Mouse (Mus musculus) hindbrain, postnatal 0 days (tissue): Measurements from ENCODE around the gene Itih4. TPM values are rescaled to one million over a fixed set of nuclear protein-coding genes. Genes with fewer than 3 reads are reported as not detected.

Experiments
- ATAC-seq: fragments of 200-750 bp; cut with Nextera tagmentation; 2 replicates; pipeline ENCODE4 v1.8.0; 2017; ENCODE audit warnings: mild to moderate bottlenecking, moderate TSS enrichment, moderate library complexity
- DNase-seq: peaks from one replicate; pipeline ENCODE4 v3.0.0-alpha.2; 2015; ENCODE audit warnings: low spot score
- H3K27ac ChIP-seq: fragments of 300-500 bp; sonication (generic); 2 replicates; pipeline ENCODE4 v1.5.1; 2014; ENCODE audit warnings: mild to moderate bottlenecking
- H3K27me3 ChIP-seq: fragments of 300-500 bp; sonication (generic); 2 replicates; pipeline ENCODE4 v1.6.1; 2014; ENCODE audit warnings: low read length, mixed read lengths; ENCODE audit not compliant: insufficient read depth
- H3K36me3 ChIP-seq: fragments of 300-500 bp; sonication (generic); 2 replicates; pipeline ENCODE4 v1.6.1; 2014; ENCODE audit warnings: low read length, mixed read lengths; ENCODE audit not compliant: insufficient read depth
- H3K4me1 ChIP-seq: fragments of 300-500 bp; sonication (generic); 2 replicates; pipeline ENCODE4 v1.6.1; 2014; ENCODE audit warnings: antibody characterized with exemption, low read length, mixed read lengths; ENCODE audit not compliant: insufficient read depth
- H3K4me2 ChIP-seq: fragments of 300-500 bp; sonication (generic); 2 replicates; pipeline ENCODE4 v1.6.1; 2014; ENCODE audit warnings: low read depth, mild to moderate bottlenecking, low read length, moderate library complexity, mixed read lengths
- H3K4me3 ChIP-seq: fragments of 300-500 bp; sonication (generic); 2 replicates; pipeline ENCODE4 v1.5.1; 2014; ENCODE audit warnings: low read length
- H3K9ac ChIP-seq: fragments of 300-500 bp; sonication (generic); replicated peaks from 2 replicates; pipeline ENCODE4 v1.6.1; 2014; ENCODE audit warnings: mild to moderate bottlenecking, low read length, moderate library complexity, mixed read lengths
- H3K9me3 ChIP-seq: fragments of 300-500 bp; sonication (generic); 2 replicates; pipeline ENCODE4 v1.6.1; 2016; ENCODE audit warnings: low read length, mixed read lengths
- CTCF ChIP-seq: IDR thresholded peaks from 2 replicates; pipeline ENCODE4 v1.5.1; 2016; ENCODE audit warnings: antibody characterized with exemption, control low read depth, low read depth
- WGBS: fragments of 180-500 bp; shearing (Covaris S2); extraction: QIAGEN DNeasy Blood & Tissue Kit; methylation state at CpG from one replicate; pipeline ENCODE4 v1.1.7; 2014; 5-methylcytosine and 5-hydroxymethylcytosine counted together
- polyA plus RNA-seq: library from polyadenylated mRNA; unstranded; fragments of >200 nt; fragmentation: Nextera tagmentation; extraction: Ambion mirVana; gene quantifications from 2 replicates; pipeline ENCODE4 v1.2.1, GENCODE M21; 2015
- total RNA-seq: library from RNA; depleted of rRNA; stranded (reverse); fragments of >200 nt; gene quantifications from 2 replicates; pipeline ENCODE4 v1.2.3, GENCODE M21; 2014; rRNA removed

Gene Itih4
- total RNA-seq: 0.05 and 0.07 TPM in 2 replicates
- not detected in 2 replicates for polyA plus RNA-seq

GRCm38 (mm10) chr14:30886204-30886603 is at the start of gene Itih4:
TSS of gene Itih4 (plus strand) at chr14:30886476.
- Histone ChIP-seq H3K27me3 (no peaks in the 10 kb centered on the region), H3K9me3 (no peaks in the 10 kb centered on the region), H3K9ac (no peak within 1 kb of the TSS), H3K4me2 (no peak within 1 kb of the TSS), H3K27ac (no peak within 1 kb of the TSS), H3K4me3 (no peak within 1 kb of the TSS), H3K4me1 (0 out of 2 replicates have a peak, but pooled peaks cover 6% of the 10 kb centered on the region), H3K36me3 (no peaks in the 10 kb centered on the region)
- 87% methylated on average over 3 of the region's 3 CpGs for WGBS
- ATAC-seq (no peak), DNase-seq (no peak)
- no peak for TF ChIP-seq CTCF

DNA sequence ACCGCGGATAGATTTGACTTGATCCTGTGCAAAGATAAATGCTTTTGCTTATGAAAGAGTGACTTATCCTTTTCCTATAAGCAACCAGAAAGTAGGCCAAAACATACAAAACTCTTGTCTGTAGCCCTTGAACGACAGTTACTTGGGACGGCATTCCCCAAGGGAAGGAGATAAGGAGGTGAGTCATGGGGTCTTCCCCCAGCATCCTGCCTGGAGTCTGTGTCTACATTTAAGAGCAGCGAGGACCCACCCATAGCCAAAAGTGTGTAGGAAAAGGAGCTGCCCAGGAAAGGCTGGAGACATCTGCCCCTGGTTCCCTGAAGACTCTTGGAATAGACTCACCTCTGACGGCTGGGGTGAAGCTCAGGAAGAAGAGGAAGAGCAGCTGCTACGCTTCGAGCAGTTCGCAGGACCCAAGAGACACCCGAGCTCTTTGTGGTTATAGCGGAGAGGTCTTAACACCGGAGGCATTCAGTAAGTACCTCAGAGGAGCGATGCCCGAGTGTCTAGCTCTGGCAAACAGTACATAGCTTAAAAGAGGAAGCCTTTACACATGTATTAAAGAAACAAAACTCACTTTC is 48.8 kb upstream of the Itih4 start:
- Histone ChIP-seq H3K27me3 (no peaks in the 10 kb centered on the region), H3K4me2 (no peak overlapping the region), H3K9me3 (no peaks in the 10 kb centered on the region), H3K4me1 (no peaks in the 10 kb centered on the region), H3K9ac (no peak overlapping the region), H3K27ac (no peak overlapping the region), H3K4me3 (no peak overlapping the region), H3K36me3 (no peaks in the 10 kb centered on the region)
- TF ChIP-seq CTCF: no peak
- 91% methylated on average over 14 of the region's 14 CpGs for WGBS
- DNase-seq: no peak
- ATAC-seq: no peak

GRCm38 (mm10) chr14:30843701-30844100 is 42.6 kb upstream of the Itih4 start:
- no peak overlapping the region for H3K27ac ChIP-seq
- WGBS: 90% methylated on average over 3 of the region's 3 CpGs
- no peaks in the 10 kb centered on the region for H3K9me3 ChIP-seq
- no peaks in the 10 kb centered on the region; the same call in 1 of the 2 replicates for H3K36me3 ChIP-seq
- H3K4me3 ChIP-seq: no peak overlapping the region
- H3K4me2 ChIP-seq: no peak overlapping the region
- H3K27me3 ChIP-seq: no peaks in the 10 kb centered on the region
- TF ChIP-seq CTCF: no peak
- DNase-seq (no peak), ATAC-seq (no peak)
- no peak overlapping the region for H3K9ac ChIP-seq
- H3K4me1 ChIP-seq: no peaks in the 10 kb centered on the region

DNA sequence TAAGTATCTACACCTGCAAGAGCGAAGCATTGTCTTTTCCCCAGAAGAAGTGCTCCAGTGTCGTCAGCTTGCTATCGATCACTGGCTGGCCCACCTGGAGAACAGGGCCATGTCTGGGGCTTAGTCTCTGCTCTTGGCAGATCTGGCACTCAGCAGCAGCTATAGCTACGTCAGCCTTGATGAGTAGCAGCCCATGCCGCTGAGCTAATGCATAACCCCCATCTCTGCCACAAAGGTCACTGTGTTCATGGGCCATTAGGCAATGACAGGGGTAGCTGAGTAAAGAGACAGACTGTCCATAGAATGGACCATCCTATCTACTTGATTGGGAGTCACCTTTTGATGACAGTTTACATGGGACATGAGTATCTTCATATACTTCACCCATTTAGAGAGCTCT is 35.8 kb upstream of the Itih4 start:
- Histone ChIP-seq H3K36me3 (no peaks in the 10 kb centered on the region), H3K4me2 (no peak overlapping the region), H3K27ac (no peak overlapping the region), H3K9ac (no peak overlapping the region), H3K9me3 (no peaks in the 10 kb centered on the region), H3K4me3 (no peak overlapping the region), H3K4me1 (no peaks in the 10 kb centered on the region), H3K27me3 (no peaks in the 10 kb centered on the region)
- TF ChIP-seq CTCF: no peak
- WGBS: 87% methylated on average over 5 of the region's 5 CpGs
- ATAC-seq: no peak
- DNase-seq: no peak

DNA sequence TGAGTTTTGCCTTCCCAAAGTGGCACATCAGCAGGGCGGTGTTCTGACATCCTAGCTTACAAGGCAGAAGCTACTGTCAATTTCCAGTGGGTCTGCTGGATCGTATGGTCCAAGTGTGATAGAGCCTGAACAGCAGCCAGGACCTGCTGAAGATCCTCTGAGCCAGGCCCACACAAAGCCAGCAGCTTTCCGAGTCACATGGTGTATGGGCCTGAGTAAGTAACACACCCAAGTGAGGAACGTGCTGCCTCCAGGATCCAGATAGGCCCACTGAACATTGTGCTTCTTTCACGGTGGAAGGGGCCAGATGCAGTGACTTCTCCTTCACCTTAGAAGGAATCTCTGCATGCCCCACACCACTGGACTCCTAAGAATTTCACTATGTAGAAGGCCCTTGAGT is 34.0 kb upstream of the Itih4 start:
- Histone ChIP-seq H3K9me3 (no peaks in the 10 kb centered on the region), H3K27ac (no peak overlapping the region), H3K4me2 (no peak overlapping the region), H3K4me1 (no peaks in the 10 kb centered on the region), H3K9ac (no peak overlapping the region), H3K4me3 (no peak overlapping the region), H3K27me3 (no peaks in the 10 kb centered on the region), H3K36me3 (no peaks in the 10 kb centered on the region)
- WGBS: 90% methylated on average over 5 of the region's 5 CpGs
- no peak for TF ChIP-seq CTCF
- no peak for DNase-seq
- no peak for ATAC-seq

GRCm38 (mm10) chr14:30855316-30855715 is 31.0 kb upstream of the Itih4 start:
- no peak for DNase-seq
- no peak overlapping the region for H3K27ac ChIP-seq
- TF ChIP-seq CTCF: no peak
- no peaks in the 10 kb centered on the region for H3K27me3 ChIP-seq
- no peak for ATAC-seq
- H3K9ac ChIP-seq: no peak overlapping the region
- H3K4me1 ChIP-seq: no peaks in the 10 kb centered on the region
- no peak overlapping the region for H3K4me3 ChIP-seq
- no peak overlapping the region for H3K4me2 ChIP-seq
- H3K9me3 ChIP-seq: no peaks in the 10 kb centered on the region
- H3K36me3 ChIP-seq: no peaks in the 10 kb centered on the region
- 93% methylated on average over 3 of the region's 3 CpGs for WGBS

DNA sequence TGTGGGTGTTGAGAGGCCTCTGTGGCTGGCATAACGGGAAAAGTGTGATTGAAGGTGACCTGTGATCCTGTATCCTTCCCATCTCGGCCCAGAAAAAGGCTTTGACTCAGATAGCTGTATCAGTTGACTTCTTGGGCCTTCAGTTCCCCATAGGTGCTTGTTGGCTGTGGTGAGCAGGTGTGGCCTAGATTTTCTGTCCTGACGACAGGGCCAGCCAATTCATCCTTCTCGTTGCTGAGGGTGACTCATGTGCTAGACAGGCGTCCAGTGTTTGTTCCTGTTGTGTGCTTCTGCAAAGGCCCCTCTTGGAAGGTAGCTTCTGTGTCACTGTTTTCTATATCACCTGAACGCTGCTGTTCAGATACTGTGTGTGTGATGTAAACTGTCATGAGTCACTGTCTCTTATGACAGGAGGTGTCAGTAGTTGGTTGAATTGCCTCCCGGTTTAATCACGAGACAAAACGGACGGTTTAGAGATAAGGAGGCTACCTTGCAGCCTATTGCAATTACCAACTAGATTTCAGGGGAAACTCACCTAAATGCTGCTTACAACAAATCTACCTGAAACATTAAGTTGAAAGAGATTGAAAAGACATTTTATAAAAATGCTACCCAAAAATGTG is 29.3 kb upstream of the Itih4 start:
- Histone ChIP-seq H3K9ac (no peak overlapping the region), H3K4me1 (no peaks in the 10 kb centered on the region), H3K4me3 (no peak overlapping the region), H3K9me3 (no peaks in the 10 kb centered on the region), H3K27ac (no peak overlapping the region), H3K36me3 (no peaks in the 10 kb centered on the region), H3K27me3 (no peaks in the 10 kb centered on the region), H3K4me2 (no peak overlapping the region)
- 89% methylated on average over 10 of the region's 10 CpGs for WGBS
- no peak for TF ChIP-seq CTCF
- DNase-seq (no peak), ATAC-seq (no peak)
